Mouse (Mus musculus): ENCODE measurements at regions not wholly inside any gene's neighbourhood (a gene's known extent, or its start where the extent isn't known, plus 50 kb on each side); places are given as distances from the start of the nearest gene placed in this dataset.
A peak's percentile ranks its signal among the peaks of the same experiment; 100 is the strongest.

- no peak overlapping the region for H3K4me3 ChIP-seq (ENCODE audit: low read depth, low read length)
- no peak overlapping the region for H3K9ac ChIP-seq (ENCODE audit: low read length)
- H3K27me3 ChIP-seq (ENCODE audit: control insufficient read depth, insufficient read depth, low read length), result no peaks in the 10 kb centered on the region
- DNase-seq (ENCODE audit: low spot score, missing footprints) (peak; percentile 80), ATAC-seq (ENCODE audit: low FRiP score) (no peak)
- no peaks in the 10 kb centered on the region for H3K36me3 ChIP-seq (ENCODE audit: control insufficient read depth, insufficient read depth, low read length)
- H3K4me1 ChIP-seq (ENCODE audit: control insufficient read depth, insufficient read depth, low read length), result no peaks in the 10 kb centered on the region
- no peaks in the 10 kb centered on the region for H3K9me3 ChIP-seq (ENCODE audit: control insufficient read depth, low read length)
- no peak overlapping the region for H3K4me2 ChIP-seq
- 82% methylated on average over 4 of the region's 4 CpGs for WGBS
- H3K27ac ChIP-seq (ENCODE audit: low read depth, low read length), result no peak overlapping the region
Observed at GRCm38 (mm10) chr13:111002670-111003069, 252.1 kb upstream of the Actbl2 start.

- no peak overlapping the region for H3K27ac ChIP-seq (ENCODE audit: low read depth, low read length)
- ATAC-seq (ENCODE audit: low FRiP score) (peak; percentile 58; the same call in 1 of the 2 replicates), DNase-seq (ENCODE audit: low spot score, missing footprints) (peak; percentile 87)
- H3K4me1 ChIP-seq (ENCODE audit: control insufficient read depth, insufficient read depth, low read length), result no peaks in the 10 kb centered on the region
- 45% methylated on average over 4 of the region's 4 CpGs for WGBS
- H3K4me3 ChIP-seq (ENCODE audit: low read depth, low read length), result no peak overlapping the region
- H3K27me3 ChIP-seq (ENCODE audit: control insufficient read depth, insufficient read depth, low read length), result no peaks in the 10 kb centered on the region
- no peak overlapping the region for H3K4me2 ChIP-seq
- H3K9me3 ChIP-seq (ENCODE audit: control insufficient read depth, low read length), result no peaks in the 10 kb centered on the region
- H3K9ac ChIP-seq (ENCODE audit: low read length), result no peak overlapping the region
- H3K36me3 ChIP-seq (ENCODE audit: control insufficient read depth, insufficient read depth, low read length), result no peaks in the 10 kb centered on the region
Observed at GRCm38 (mm10) chr13:111014142-111014541, 240.7 kb upstream of the Actbl2 start.

- no peaks in the 10 kb centered on the region for H3K27me3 ChIP-seq (ENCODE audit: control insufficient read depth, insufficient read depth, low read length)
- no peak overlapping the region for H3K27ac ChIP-seq (ENCODE audit: low read depth, low read length)
- no peak overlapping the region for H3K4me2 ChIP-seq
- H3K9me3 ChIP-seq (ENCODE audit: control insufficient read depth, low read length), result no peaks in the 10 kb centered on the region
- H3K36me3 ChIP-seq (ENCODE audit: control insufficient read depth, insufficient read depth, low read length), result no peaks in the 10 kb centered on the region
- ATAC-seq (ENCODE audit: low FRiP score) (no peak), DNase-seq (ENCODE audit: low spot score, missing footprints) (no peak)
- no peak overlapping the region for H3K9ac ChIP-seq (ENCODE audit: low read length)
- WGBS, result 70% methylated on average over 2 of the region's 2 CpGs
- H3K4me1 ChIP-seq (ENCODE audit: control insufficient read depth, insufficient read depth, low read length), result no peaks in the 10 kb centered on the region
- H3K4me3 ChIP-seq (ENCODE audit: low read depth, low read length), result no peak overlapping the region
Observed at GRCm38 (mm10) chr13:111030111-111030510, 224.7 kb upstream of the Actbl2 start.

- Histone ChIP-seq H3K4me1 (ENCODE audit: control insufficient read depth, insufficient read depth, low read length) (no peaks in the 10 kb centered on the region), H3K27me3 (ENCODE audit: control insufficient read depth, insufficient read depth, low read length) (no peaks in the 10 kb centered on the region), H3K4me3 (ENCODE audit: low read depth, low read length) (no peak overlapping the region), H3K9ac (ENCODE audit: low read length) (no peak overlapping the region), H3K36me3 (ENCODE audit: control insufficient read depth, insufficient read depth, low read length) (no peaks in the 10 kb centered on the region), H3K27ac (ENCODE audit: low read depth, low read length) (no peak overlapping the region), H3K4me2 (no peak overlapping the region), H3K9me3 (ENCODE audit: control insufficient read depth, low read length) (no peaks in the 10 kb centered on the region)
- 77% methylated on average over 1 of the region's 1 CpGs for WGBS
- no peak for ATAC-seq (ENCODE audit: low FRiP score)
- DNase-seq (ENCODE audit: low spot score, missing footprints), result no peak
Observed at GRCm38 (mm10) chr13:111031633-111032032, 223.2 kb upstream of the Actbl2 start.

GRCm38 (mm10) chr13:111043637-111044036 lies 211.2 kb upstream of the Actbl2 start:
- Histone ChIP-seq H3K4me3 (ENCODE audit: low read depth, low read length) (no peak overlapping the region), H3K27me3 (ENCODE audit: control insufficient read depth, insufficient read depth, low read length) (no peaks in the 10 kb centered on the region), H3K4me2 (no peak overlapping the region), H3K9ac (ENCODE audit: low read length) (no peak overlapping the region), H3K27ac (ENCODE audit: low read depth, low read length) (no peak overlapping the region), H3K9me3 (ENCODE audit: control insufficient read depth, low read length) (no peaks in the 10 kb centered on the region), H3K4me1 (ENCODE audit: control insufficient read depth, insufficient read depth, low read length) (no peaks in the 10 kb centered on the region), H3K36me3 (ENCODE audit: control insufficient read depth, insufficient read depth, low read length) (no peaks in the 10 kb centered on the region)
- WGBS, result 76% methylated on average over 2 of the region's 2 CpGs
- DNase-seq (ENCODE audit: low spot score, missing footprints), result peak; percentile 68
- no peak for ATAC-seq (ENCODE audit: low FRiP score)

- no peak overlapping the region for H3K4me3 ChIP-seq (ENCODE audit: low read depth, low read length)
- H3K9ac ChIP-seq (ENCODE audit: low read length), result no peak overlapping the region
- no peak overlapping the region for H3K4me2 ChIP-seq
- H3K36me3 ChIP-seq (ENCODE audit: control insufficient read depth, insufficient read depth, low read length), result no peaks in the 10 kb centered on the region
- no peak overlapping the region for H3K27ac ChIP-seq (ENCODE audit: low read depth, low read length)
- DNase-seq (ENCODE audit: low spot score, missing footprints) (no peak), ATAC-seq (ENCODE audit: low FRiP score) (peak; percentile 55; the same call in 1 of the 2 replicates)
- H3K9me3 ChIP-seq (ENCODE audit: control insufficient read depth, low read length), result no peaks in the 10 kb centered on the region
- H3K4me1 ChIP-seq (ENCODE audit: control insufficient read depth, insufficient read depth, low read length), result no peaks in the 10 kb centered on the region
- H3K27me3 ChIP-seq (ENCODE audit: control insufficient read depth, insufficient read depth, low read length), result no peaks in the 10 kb centered on the region
- 79% methylated on average over 10 of the region's 10 CpGs for WGBS
Observed at GRCm38 (mm10) chr13:111044328-111045002, 210.3 kb upstream of the Actbl2 start.

GRCm38 (mm10) chr13:111050097-111050496 lies 204.7 kb upstream of the Actbl2 start:
- Histone ChIP-seq H3K36me3 (ENCODE audit: control insufficient read depth, insufficient read depth, low read length) (no peaks in the 10 kb centered on the region), H3K27ac (ENCODE audit: low read depth, low read length) (no peak overlapping the region), H3K4me3 (ENCODE audit: low read depth, low read length) (no peak overlapping the region), H3K4me2 (no peak overlapping the region), H3K4me1 (ENCODE audit: control insufficient read depth, insufficient read depth, low read length) (peaks cover 4% of the 10 kb centered on the region; the same call in 1 of the 2 replicates), H3K9me3 (ENCODE audit: control insufficient read depth, low read length) (no peaks in the 10 kb centered on the region), H3K9ac (ENCODE audit: low read length) (no peak overlapping the region), H3K27me3 (ENCODE audit: control insufficient read depth, insufficient read depth, low read length) (no peaks in the 10 kb centered on the region)
- DNase-seq (ENCODE audit: low spot score, missing footprints) (no peak), ATAC-seq (ENCODE audit: low FRiP score) (peak; percentile 69; the same call in 1 of the 2 replicates)
- 48% methylated on average over 6 of the region's 6 CpGs for WGBS

- Histone ChIP-seq H3K9me3 (ENCODE audit: control insufficient read depth, low read length) (no peaks in the 10 kb centered on the region), H3K4me3 (ENCODE audit: low read depth, low read length) (no peak overlapping the region), H3K4me1 (ENCODE audit: control insufficient read depth, insufficient read depth, low read length) (no peaks in the 10 kb centered on the region), H3K27me3 (ENCODE audit: control insufficient read depth, insufficient read depth, low read length) (no peaks in the 10 kb centered on the region), H3K4me2 (no peak overlapping the region), H3K36me3 (ENCODE audit: control insufficient read depth, insufficient read depth, low read length) (no peaks in the 10 kb centered on the region), H3K9ac (ENCODE audit: low read length) (no peak overlapping the region), H3K27ac (ENCODE audit: low read depth, low read length) (no peak overlapping the region)
- peak; percentile 17 for DNase-seq (ENCODE audit: low spot score, missing footprints)
- no peak for ATAC-seq (ENCODE audit: low FRiP score)
- WGBS, result 86% methylated on average over 2 of the region's 2 CpGs
Observed at GRCm38 (mm10) chr13:111055817-111056216, 199.0 kb upstream of the Actbl2 start.

- H3K4me1 ChIP-seq (ENCODE audit: control insufficient read depth, insufficient read depth, low read length), result no peaks in the 10 kb centered on the region
- 90% methylated on average over 2 of the region's 2 CpGs for WGBS
- no peak for DNase-seq (ENCODE audit: low spot score, missing footprints)
Observed at GRCm38 (mm10) chr13:111087753-111088152, 167.1 kb upstream of the Actbl2 start.

More at GRCm38 (mm10) chr13:111087753-111088152, 167.1 kb upstream of the Actbl2 start:
- H3K27me3 ChIP-seq (ENCODE audit: control insufficient read depth, insufficient read depth, low read length), result no peaks in the 10 kb centered on the region
- ATAC-seq (ENCODE audit: low FRiP score), result no peak
- no peaks in the 10 kb centered on the region for H3K36me3 ChIP-seq (ENCODE audit: control insufficient read depth, insufficient read depth, low read length)
- H3K9me3 ChIP-seq (ENCODE audit: control insufficient read depth, low read length), result no peaks in the 10 kb centered on the region
- H3K4me3 ChIP-seq (ENCODE audit: low read depth, low read length), result no peak overlapping the region
- H3K4me2 ChIP-seq, result no peak overlapping the region
- H3K27ac ChIP-seq (ENCODE audit: low read depth, low read length), result no peak overlapping the region
- no peak overlapping the region for H3K9ac ChIP-seq (ENCODE audit: low read length)

All from midbrain, embryonic 11.5 days (tissue).